Mouse (Mus musculus) embryo, embryonic 11 days (tissue): ENCODE measurements at regions not wholly inside any gene's neighbourhood (a gene's known extent, or its start where the extent isn't known, plus 50 kb on each side); places are given as distances from the start of the nearest gene placed in this dataset.

Source experiments
- DNase-seq: peaks from one replicate; pipeline ENCODE4 v3.0.0-alpha.2; 2015

DNA sequence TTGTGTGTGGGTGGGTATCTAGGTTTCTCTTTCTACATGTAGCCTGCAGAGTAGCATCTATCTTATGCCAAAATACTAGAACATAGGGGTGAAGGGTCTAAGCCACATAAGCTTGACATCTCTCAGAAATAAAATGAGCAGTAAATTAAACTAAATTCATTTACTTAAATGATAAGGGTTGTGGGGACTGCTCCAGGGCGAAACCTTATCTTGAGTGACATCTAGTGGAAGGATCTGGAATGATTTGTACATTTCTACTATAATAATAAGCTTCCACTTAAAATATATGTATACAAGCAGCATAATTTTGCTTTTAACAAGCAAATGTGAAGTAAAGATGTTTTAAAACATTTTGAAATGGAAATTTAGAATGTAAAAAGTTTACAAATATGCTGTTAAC, 271.4 kb downstream of the Vgll3 start:
- DNase-seq, result peak; percentile 31

DNA sequence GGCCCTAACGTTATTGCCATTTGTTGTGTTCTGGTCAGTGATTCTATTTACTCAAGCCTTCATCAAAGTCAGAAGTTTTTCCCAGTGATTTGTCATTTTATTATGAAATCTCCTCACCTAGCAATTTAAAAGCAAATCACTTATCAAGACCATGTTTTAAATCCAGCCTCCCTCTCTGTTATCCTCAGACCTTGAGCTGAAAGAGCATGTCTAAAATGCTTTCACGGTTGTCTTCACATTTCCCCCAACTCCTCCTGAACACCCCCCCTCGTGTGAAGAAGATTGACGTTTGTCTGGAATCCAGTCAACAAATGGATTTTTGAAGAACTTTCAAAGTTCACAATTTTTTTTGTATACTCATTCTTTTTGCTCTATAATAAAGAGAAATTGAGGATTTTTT, 277.7 kb downstream of the Vgll3 start:
- DNase-seq, result no peak

DNA sequence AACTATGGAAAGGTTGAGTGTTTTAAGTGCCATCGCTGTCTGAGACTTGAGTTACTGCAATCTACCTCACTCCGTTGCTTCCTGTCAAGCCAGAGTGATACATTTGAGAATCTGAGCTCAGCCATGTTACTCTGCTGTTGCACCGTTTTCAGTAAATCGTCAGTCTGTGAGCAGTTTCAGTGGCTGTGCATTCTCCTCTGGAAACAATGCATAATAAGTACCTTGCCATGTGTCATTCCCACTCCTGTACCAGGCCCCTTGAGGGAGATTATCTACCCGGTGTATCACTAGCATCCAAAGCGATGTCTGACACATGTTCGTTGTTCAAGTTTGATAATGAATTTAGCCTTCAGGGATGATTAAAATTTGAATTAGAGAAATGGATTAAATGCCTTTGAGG, 280.6 kb downstream of the Vgll3 start:
- no peak for DNase-seq

DNA sequence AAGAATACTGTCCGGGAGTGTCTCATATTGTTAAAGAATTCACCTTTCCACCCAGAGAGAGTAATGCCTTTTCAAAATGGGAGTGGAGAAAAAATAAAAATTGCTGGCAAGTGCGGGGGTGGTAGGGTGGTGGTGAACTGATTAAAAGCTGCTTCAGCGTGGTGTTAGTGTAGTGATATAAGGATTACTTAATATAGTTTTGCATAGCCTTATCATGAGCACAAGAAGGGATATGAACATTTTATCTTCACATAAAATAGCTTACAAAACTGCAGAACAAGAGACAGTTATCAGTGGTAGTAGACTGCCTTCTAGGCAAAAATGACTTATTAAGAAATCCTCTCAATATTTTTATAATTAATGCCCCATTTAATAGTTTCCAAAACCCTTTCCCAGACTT, 302.9 kb downstream of the Vgll3 start:
- DNase-seq, result no peak

DNA sequence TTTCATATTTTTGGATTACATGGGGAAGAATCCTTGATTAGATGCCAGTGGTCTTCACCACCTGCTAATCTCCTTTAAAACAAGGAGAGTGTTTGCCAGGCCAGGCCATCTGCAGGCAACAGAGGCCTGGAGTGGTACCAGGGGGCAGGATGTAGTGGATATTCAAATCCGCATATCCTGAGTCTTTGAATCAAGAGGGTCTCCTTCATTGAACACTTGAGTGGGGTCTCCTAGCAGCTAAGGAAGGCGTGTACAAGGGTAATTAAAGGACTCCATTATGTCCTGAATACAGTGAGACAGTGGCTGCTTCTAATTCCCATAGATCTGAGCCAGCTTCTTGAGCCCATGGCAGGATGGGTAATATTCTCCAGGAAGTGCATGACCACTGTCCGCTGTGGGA, 322.7 kb downstream of the Vgll3 start:
- DNase-seq, result no peak

DNA sequence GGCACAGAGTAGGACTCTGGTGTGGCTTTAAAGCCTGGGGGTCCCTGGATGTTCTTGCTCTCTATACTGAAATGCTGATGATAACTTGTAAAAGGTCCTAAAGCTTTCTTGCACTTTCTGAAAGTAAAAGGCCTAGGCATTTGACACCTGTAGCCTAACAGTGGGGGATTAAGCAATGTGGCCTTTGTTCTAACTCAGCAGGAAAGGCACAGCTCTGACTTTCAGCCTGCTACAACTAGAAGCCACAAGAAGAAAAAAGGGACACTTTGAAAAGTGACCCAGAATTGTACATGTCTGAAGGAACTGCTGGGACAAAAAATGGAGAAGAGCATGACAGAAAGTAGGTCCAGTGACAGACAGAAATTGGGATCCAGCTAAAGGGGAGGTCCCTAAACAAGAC, 329.7 kb downstream of the Vgll3 start:
- DNase-seq, result no peak

DNA sequence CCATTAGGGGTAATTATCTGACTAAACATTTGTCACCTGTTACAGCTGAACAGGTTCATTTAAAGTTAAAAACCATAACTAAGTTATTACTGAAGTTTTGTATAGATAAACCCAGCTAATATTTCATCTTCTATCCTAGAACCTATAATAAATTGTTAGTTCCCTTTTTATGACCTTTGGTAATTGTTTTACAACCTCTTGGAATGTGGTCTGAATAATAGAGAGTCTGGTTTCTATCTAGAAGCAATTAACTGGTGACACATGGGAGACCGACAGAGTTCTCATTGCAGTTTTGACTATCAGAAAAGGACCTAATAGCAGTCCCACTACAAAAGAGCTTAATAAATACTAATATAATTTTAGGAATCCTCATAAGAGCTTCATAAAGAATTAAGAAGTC, 330.2 kb downstream of the Vgll3 start:
- DNase-seq, result no peak

DNA sequence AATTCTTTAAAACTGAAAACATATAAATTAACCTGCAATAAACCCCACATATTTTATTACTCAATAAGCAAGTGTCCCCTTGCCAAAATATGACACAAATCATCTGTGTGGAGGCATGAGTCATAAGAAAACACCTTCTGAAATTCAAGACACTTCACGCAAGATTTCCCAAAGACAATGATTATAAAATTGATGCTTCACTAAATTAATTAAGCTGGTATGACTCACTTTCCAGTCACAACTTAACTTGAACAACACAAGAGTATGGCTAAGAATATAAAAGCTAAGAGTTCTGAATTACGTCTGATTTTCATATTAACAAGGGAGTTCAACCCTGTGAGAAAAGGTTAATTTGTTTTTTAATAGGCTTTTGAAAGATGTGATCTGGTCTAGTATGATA, 353.2 kb downstream of the Vgll3 start:
- no peak for DNase-seq

DNA sequence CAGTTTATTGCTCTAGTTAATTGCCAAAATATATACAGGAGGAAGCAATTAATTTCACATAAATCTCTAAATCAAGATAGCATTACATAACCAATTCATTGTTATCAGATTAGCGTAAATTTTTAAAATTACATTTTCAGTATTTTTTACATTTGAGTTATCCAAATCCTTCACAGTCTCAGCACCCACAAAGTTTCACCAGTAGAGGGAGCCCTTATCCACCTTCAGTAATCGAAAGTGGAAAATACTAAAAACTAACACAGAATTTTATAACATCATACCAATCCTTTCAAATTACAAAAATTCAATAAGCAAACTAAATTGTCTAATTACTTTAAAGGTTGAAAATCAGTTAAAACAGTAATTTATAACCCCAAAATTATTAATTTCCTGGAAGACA, 375.7 kb downstream of the Vgll3 start:
- peak; percentile 61 for DNase-seq

DNA sequence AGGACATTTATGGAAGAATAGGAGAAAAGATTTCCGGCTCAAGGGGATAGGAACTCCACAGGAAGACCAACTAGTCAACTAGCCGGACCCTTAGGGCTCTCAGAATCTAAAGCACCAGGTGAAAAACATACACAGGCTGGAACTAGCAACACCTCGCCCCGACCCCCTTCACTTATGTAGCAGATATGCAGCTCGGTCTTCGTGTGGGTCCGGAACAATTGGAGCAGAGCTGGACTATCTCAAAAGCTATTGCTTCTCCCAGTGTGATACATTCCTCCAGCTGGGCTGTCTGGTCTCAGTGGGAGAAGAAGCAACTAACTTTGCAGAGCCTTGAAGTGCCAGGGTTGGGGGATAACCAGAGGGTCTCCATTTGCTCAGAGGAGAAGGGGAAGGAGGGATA, 386.3 kb downstream of the Vgll3 start:
- DNase-seq, result no peak
